ENCODE assay signal across 12 mouse cellular contexts in the genomic region with DNA sequence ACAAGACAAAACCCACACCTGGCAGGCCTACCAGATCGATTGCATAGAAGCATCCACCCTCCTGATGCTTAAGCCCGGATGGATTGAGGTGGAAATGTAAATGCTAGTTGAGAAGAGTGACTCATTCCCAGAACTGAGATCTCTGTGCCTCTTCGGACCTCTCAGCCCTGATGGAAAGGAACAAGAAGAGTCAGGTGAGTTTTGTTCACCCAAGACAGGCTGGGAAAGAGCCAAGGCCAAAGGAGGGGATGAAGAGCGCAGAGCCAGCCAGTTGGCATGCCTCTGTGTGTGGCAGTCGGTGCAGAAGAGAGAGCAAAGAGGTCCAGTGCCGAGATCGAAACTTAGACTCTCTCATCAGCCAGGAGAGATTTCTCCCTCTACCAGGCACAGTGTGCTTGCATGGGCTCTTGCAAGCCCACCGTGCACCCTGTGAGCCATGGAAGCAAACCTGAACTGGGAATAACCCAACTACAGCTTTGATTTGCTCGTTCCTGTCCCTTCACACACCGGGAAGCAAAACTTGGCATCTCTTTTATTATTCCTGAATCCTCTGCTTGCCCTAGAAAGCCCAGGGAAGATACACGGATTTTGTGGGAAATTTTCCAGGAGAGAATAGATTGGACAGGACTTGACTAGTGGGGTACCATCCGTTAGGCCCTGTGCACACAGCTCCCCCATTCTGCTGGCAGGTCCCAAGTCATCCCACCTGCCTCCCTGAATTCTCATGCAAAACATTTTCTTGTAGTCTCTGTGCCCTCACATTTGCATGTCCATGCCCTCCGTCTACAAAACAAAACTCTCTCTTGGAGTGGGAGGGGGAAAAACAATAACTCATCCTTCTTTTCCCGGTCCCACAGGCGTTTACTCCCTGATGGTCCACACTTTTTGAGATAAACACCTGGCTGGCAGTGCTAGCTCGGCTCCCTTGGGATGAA.
DNase-seq lines count a peak whose midpoint lies in the region; ATAC-seq and TF ChIP-seq lines count a peak whose summit lies in the region.
"Had no signal": no experiment of that assay in that cellular context is flagged by ENCODE, and none has a peak within 500 bp of the region (broad histone marks: within the 10 kb centered on the region; RNA-seq: fewer than 3 reads in every experiment).

No protein-coding gene starts in this region.

- 70% methylated on average over 16 of the region's 16 CpGs for WGBS in liver, adult 2 months

- no peak overlapping the region for H3K27ac ChIP-seq in liver, adult 2 months (replicated peaks; ENCODE audit: insufficient read depth, low read depth, low read length)
- H3K27ac ChIP-seq: liver, embryonic 12.5 days had no signal

- H3K4me3 ChIP-seq in liver, adult 2 months (ENCODE audit: insufficient read depth, low read depth, low read length) = no peak overlapping the region
- H3K4me3 ChIP-seq: liver, embryonic 12.5 days had no signal

- no peaks in the 10 kb centered on the region for H3K36me3 ChIP-seq in liver, adult 2 months (ENCODE audit: control insufficient read depth, insufficient read depth, low read length)
- H3K36me3 ChIP-seq: liver, embryonic 12.5 days had no signal

- H3K27me3 ChIP-seq in liver, adult 2 months (ENCODE audit: control insufficient read depth, insufficient read depth, low read length) = no peaks in the 10 kb centered on the region

- TF ChIP-seq CTCF in liver, adult 2 months (IDR thresholded peaks at IDR 0.05; ENCODE audit: low read depth, low read length) = no peak

- H3K79me2 ChIP-seq in liver, adult 2 months (ENCODE audit: control insufficient read depth, insufficient read depth, low read length) = no peaks in the 10 kb centered on the region; the same call in 1 of the 2 replicates

- no peak overlapping the region for H3K9ac ChIP-seq in liver, adult 2 months (ENCODE audit: low read depth, low read length)
- H3K9ac ChIP-seq: liver, embryonic 12.5 days had no signal

- no peak for TF ChIP-seq POLR2A in liver, adult 2 months (IDR thresholded peaks at IDR 0.05; ENCODE audit: extremely low read depth, insufficient read depth, low read length)

- DNase-seq in frontal cortex, postnatal 36 days (ENCODE audit: low spot score in 2 of 2) = no peak
- DNase-seq in liver, adult 2 months (ENCODE audit: extremely low read depth, low read depth, low spot score) = peak; percentile 45
- no peak for DNase-seq in liver
- DNase-seq in cerebellum, adult 9-10 months = peak; percentile 71
- peak; percentile 76 for DNase-seq in lung, postnatal 36 days
- no peak for DNase-seq in layer of hippocampus, adult 18-20 months (ENCODE audit: low spot score in 2 of 2)
- DNase-seq: kidney, postnatal 14 days; thymus, adult 18-20 months had no signal

- peak; percentile 8; the same call in 1 of the 2 replicates for ATAC-seq in frontal cortex, adult (ENCODE audit: low TSS enrichment)
- no peak for ATAC-seq in inflammation-experienced regulatory T-cells, adult 6 months
- ATAC-seq: intestine, embryonic 16.5 days; liver, embryonic 12.5 days had no signal

- H3K4me1 ChIP-seq in liver, adult 2 months (ENCODE audit: control insufficient read depth, insufficient read depth, low read length) = peaks cover 9% of the 10 kb centered on the region; the same call in 1 of the 2 replicates

Comparison
In these comparisons a context has a peak if more than half of its experiments do, and no peak if none do; other contexts are left out.
1. DNase-seq: peak in liver, adult 2 months (single experiment), cerebellum, adult 9-10 months (single experiment) and lung, postnatal 36 days (single experiment); none in frontal cortex, postnatal 36 days (0 of 2), liver (single experiment) and layer of hippocampus, adult 18-20 months (0 of 2).